Mouse (Mus musculus) ES-Bruce4 (cell line): ENCODE data around the gene Zfp423.

ENCODE experiments used
- CTCF ChIP-seq: IDR thresholded peaks from one replicate; pipeline ENCODE4 v1.8.1; 2011; ENCODE audit warnings: low read depth, low read length
- POLR2A ChIP-seq: IDR thresholded peaks from one replicate; pipeline ENCODE4 v1.8.1; 2011; ENCODE audit warnings: low read length; ENCODE audit not compliant: insufficient read depth

DNA sequence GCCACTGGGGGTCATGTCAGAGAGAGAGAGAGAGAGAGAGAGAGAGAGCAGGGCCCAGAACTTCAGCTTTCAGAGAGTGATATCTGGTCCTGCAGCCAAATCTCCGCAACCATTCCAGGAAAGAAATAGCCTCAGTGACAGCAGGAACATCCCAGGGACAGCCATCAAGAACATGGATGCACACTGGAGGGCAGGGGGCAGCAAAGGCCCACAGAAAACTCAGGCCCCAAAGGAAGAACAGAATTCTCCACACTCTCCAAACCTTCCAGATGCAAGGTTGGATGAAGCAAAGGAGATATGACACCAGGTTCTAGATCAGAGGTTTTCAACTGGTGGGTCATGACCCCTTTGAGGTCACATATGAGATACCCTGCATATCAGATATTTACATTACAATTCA, 345.7 kb downstream of the Zfp423 start:
- TF ChIP-seq POLR2A: no peak
- TF ChIP-seq CTCF: peak; percentile 4
